15 mouse cellular contexts compared by ENCODE assay signal in genomic region chr2:70133281-70133680, GRCm38 (mm10).
"Had no signal": no experiment of that assay in that cellular context is flagged by ENCODE, and none has a peak within 500 bp of the region (broad histone marks: within the 10 kb centered on the region; RNA-seq: fewer than 3 reads in every experiment).

No protein-coding gene starts in this region.

- H3K4me2 ChIP-seq: limb, embryonic 15.5 days; liver, embryonic 13.5 days; lung, embryonic 15.5 days; midbrain, embryonic 12.5 days had no signal

- ATAC-seq: liver, postnatal 0 days; midbrain, embryonic 16.5 days had no signal

- DNase-seq: kidney, adult 9 months; kidney, postnatal 4 days; liver, embryonic 13.5 days; liver, postnatal 0 days; lung, postnatal 14 days; right cerebral cortex, adult 18-20 months; right cerebral cortex, postnatal 25 days; thymus, postnatal 36 days had no signal

- H3K27ac ChIP-seq: kidney, postnatal 0 days; limb, embryonic 15.5 days; liver, embryonic 13.5 days; lung, embryonic 15.5 days; macrophage; midbrain, embryonic 12.5 days had no signal

- H3K4me1 ChIP-seq: liver, embryonic 13.5 days; lung, embryonic 15.5 days; megakaryocyte, embryonic 14.5 days had no signal

- H3K9ac ChIP-seq: limb, embryonic 15.5 days; liver, embryonic 13.5 days; liver, postnatal 0 days; lung, embryonic 15.5 days; midbrain, embryonic 12.5 days had no signal

- H3K9me3 ChIP-seq: limb, embryonic 15.5 days; liver, embryonic 13.5 days; lung, embryonic 15.5 days; megakaryocyte, embryonic 14.5 days; midbrain, embryonic 12.5 days had no signal

- H3K4me3 ChIP-seq: limb, embryonic 15.5 days; liver, embryonic 13.5 days; lung, embryonic 15.5 days; megakaryocyte, embryonic 14.5 days; midbrain, embryonic 12.5 days had no signal

- H3K36me3 ChIP-seq: limb, embryonic 15.5 days; liver, embryonic 13.5 days; lung, embryonic 15.5 days; midbrain, embryonic 12.5 days had no signal
